Mouse (Mus musculus) heart, embryonic 16.5 days (tissue): ENCODE data around the gene Tmsb15a. TPM values are rescaled to one million over a fixed set of nuclear protein-coding genes. Genes with fewer than 3 reads are reported as not detected.

Experiments used
- ATAC-seq: fragments of 200-750 bp; cut with Nextera tagmentation; replicated peaks from 2 replicates; pipeline ENCODE4 v1.8.0; 2017; ENCODE audit warnings: moderate number of reproducible peaks; ENCODE audit not compliant: insufficient read depth, low FRiP score; ENCODE audit errors: extremely low read depth
- H3K27ac ChIP-seq: fragments of 300-500 bp; sonication (generic); 2 replicates; pipeline ENCODE4 v1.5.1; 2014; ENCODE audit warnings: mild to moderate bottlenecking, low read length, control low read depth, moderate library complexity
- H3K27me3 ChIP-seq: fragments of 300-500 bp; sonication (generic); 2 replicates; pipeline ENCODE4 v1.6.1; 2014; ENCODE audit warnings: low read length, mixed read lengths; ENCODE audit not compliant: control insufficient read depth, insufficient read depth
- H3K36me3 ChIP-seq: fragments of 300-500 bp; sonication (generic); 2 replicates; pipeline ENCODE4 v1.6.1; 2014; ENCODE audit not compliant: control insufficient read depth, insufficient read depth
- H3K4me1 ChIP-seq: fragments of 300-500 bp; sonication (generic); 2 replicates; pipeline ENCODE4 v1.6.1; 2014; ENCODE audit warnings: low read length, mixed read lengths; ENCODE audit not compliant: control insufficient read depth, insufficient read depth
- H3K4me2 ChIP-seq: fragments of 300-500 bp; sonication (generic); 2 replicates; pipeline ENCODE4 v1.6.1; 2014; ENCODE audit warnings: low read depth, mild to moderate bottlenecking, control low read depth, low read length
- H3K4me3 ChIP-seq: fragments of 300-500 bp; sonication (generic); 2 replicates; pipeline ENCODE4 v1.5.1; 2014; ENCODE audit warnings: mild to moderate bottlenecking, control low read depth, low read length
- H3K9ac ChIP-seq: fragments of 300-500 bp; sonication (generic); 2 replicates; pipeline ENCODE4 v1.6.1; 2014; ENCODE audit warnings: low read length, control low read depth
- H3K9me3 ChIP-seq: fragments of 300-500 bp; sonication (generic); replicated peaks from 2 replicates; pipeline ENCODE4 v1.6.1; 2016; ENCODE audit warnings: low read length; ENCODE audit not compliant: control insufficient read depth
- WGBS: fragments of 180-500 bp; shearing (Covaris S2); extraction: QIAGEN DNeasy Blood & Tissue Kit; methylation state at CpG from one replicate; pipeline ENCODE4 v1.1.7; 2014; 5-methylcytosine and 5-hydroxymethylcytosine counted together
- microRNA-seq: library from miRNA; unstranded; fragments of <30 nt; microRNA quantifications from one replicate; pipeline ENCODE4, GENCODE M21; 2017
- polyA plus RNA-seq: library from polyadenylated mRNA; unstranded; fragments of >200 nt; fragmentation: Nextera tagmentation; extraction: Ambion mirVana; gene quantifications from 2 replicates; pipeline ENCODE4 v1.2.1, GENCODE M21; 2015

Tmsb15a gene
- polyA plus RNA-seq, 1 experiment from 2014 or later, result 0.85 TPM

- no peaks in the 10 kb centered on the region for H3K9me3 ChIP-seq
- H3K36me3 ChIP-seq, result no peaks in the 10 kb centered on the region
- H3K27ac ChIP-seq, result peak overlapping the region; percentile 57
- H3K9ac ChIP-seq, result no peak overlapping the region
- H3K4me1 ChIP-seq, result no peaks in the 10 kb centered on the region
- WGBS, result 57% methylated on average over 2 of the region's 2 CpGs
- 0 out of 2 replicates have a peak overlapping the region, but pooled peaks have one; percentile 10 for H3K4me2 ChIP-seq
- ATAC-seq, result peak; percentile 65; the same call in 1 of the 2 replicates
- no peak overlapping the region for H3K4me3 ChIP-seq
- no peaks in the 10 kb centered on the region for H3K27me3 ChIP-seq
Measured at GRCm38 (mm10) chrX:135712845-135713244, 12.2 kb downstream of the Tmsb15a start.

GRCm38 (mm10) chrX:135704349-135704748 lies 20.7 kb downstream of the Tmsb15a start:
- H3K27me3 ChIP-seq, result no peaks in the 10 kb centered on the region
- no peaks in the 10 kb centered on the region for H3K4me1 ChIP-seq
- H3K36me3 ChIP-seq, result no peaks in the 10 kb centered on the region
- no peaks in the 10 kb centered on the region for H3K9me3 ChIP-seq
- H3K9ac ChIP-seq, result no peak overlapping the region
- H3K27ac ChIP-seq, result no peak overlapping the region
- H3K4me2 ChIP-seq, result no peak overlapping the region
- no peak for ATAC-seq
- H3K4me3 ChIP-seq, result no peak overlapping the region
- 33% methylated on average over 2 of the region's 2 CpGs for WGBS

DNA sequence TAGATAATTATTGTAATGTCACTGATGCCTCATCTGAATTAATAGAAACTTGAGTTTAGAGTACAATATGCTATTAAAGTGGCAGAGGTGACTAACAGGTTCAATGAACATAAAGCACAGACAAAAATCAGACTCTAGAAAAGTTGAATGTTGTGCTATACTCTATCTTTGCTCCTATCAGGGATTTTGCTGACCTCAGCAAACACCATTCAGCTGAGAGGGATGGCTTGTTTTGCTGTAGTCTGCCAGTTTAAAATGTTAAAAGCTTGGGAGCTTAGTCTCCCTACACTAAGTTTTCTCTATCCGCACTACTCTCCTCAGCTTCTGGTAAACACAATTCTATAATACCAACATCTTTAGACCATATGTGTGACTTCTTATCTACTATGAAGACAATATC lies 21.9 kb downstream of the Tmsb15a start:
- H3K9me3 ChIP-seq, result no peaks in the 10 kb centered on the region
- no peak overlapping the region for H3K27ac ChIP-seq
- no peak for ATAC-seq
- WGBS, result 85% methylated on average over 1 of the region's 1 CpGs
- no peak overlapping the region for H3K4me2 ChIP-seq
- H3K36me3 ChIP-seq, result no peaks in the 10 kb centered on the region
- H3K27me3 ChIP-seq, result no peaks in the 10 kb centered on the region
- H3K4me1 ChIP-seq, result no peaks in the 10 kb centered on the region
- H3K9ac ChIP-seq, result no peak overlapping the region
- H3K4me3 ChIP-seq, result no peak overlapping the region

DNA sequence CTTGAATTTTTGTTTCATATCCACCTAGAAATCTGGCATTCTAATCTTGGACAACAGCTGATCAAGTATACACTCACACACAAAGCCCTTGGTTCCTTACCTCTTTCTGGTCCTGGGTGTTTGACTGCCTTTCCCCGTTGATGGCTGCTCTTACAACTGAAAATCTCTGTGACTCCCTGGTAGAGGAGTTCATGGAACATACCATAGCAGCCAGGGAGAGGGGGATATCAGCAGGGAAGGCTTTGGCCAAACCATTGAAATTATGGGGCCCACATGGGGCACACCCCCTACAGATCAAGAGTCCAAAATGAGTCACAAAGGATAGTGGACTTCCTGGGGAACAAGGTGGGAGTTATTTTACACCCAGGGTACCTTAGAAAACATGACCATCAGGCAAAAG lies 31.4 kb downstream of the Tmsb15a start, which contains the start of gene Tcp11x2:
Gene Tcp11x2, minus strand, starts transcription at position 158 of the 400 bp plus-strand sequence.
- Histone ChIP-seq H3K4me3 (no peak within 1 kb of the TSS), H3K36me3 (no peaks in the 10 kb centered on the region), H3K4me1 (no peaks in the 10 kb centered on the region), H3K4me2 (no peak within 1 kb of the TSS), H3K9me3 (no peaks in the 10 kb centered on the region), H3K27me3 (no peaks in the 10 kb centered on the region), H3K9ac (no peak within 1 kb of the TSS), H3K27ac (no peak within 1 kb of the TSS)
- no peak for ATAC-seq
- 45% methylated on average over 1 of the region's 1 CpGs for whole genome bisulfite sequencing

- Histone ChIP-seq H3K4me1 (no peaks in the 10 kb centered on the region), H3K9me3 (no peaks in the 10 kb centered on the region), H3K4me2 (no peak overlapping the region), H3K27ac (no peak overlapping the region), H3K27me3 (no peaks in the 10 kb centered on the region), H3K36me3 (no peaks in the 10 kb centered on the region), H3K9ac (no peak overlapping the region), H3K4me3 (no peak overlapping the region)
- WGBS, result 53% methylated on average over 3 of the region's 3 CpGs
- no peak for ATAC-seq
Measured at GRCm38 (mm10) chrX:135687802-135688201, 37.3 kb downstream of the Tmsb15a start.

DNA sequence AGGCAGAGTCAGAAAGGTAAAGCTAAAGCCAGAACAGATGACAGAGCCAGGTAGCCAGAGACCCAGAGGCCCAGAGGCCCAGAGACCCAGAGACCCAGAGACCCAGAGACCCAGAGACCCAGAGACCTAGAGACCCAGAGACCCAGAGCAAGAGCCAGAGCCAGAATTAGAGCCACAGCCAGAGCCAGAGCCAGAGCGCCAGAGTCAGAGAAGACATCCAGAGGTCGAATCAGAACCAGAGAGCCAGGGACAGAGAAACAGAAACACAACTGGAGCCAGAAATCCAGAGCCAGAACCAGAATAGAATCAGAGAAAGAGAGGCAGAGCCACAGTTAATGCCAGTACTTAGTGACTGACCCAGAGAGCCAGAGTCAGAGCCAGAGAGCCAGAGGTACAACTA lies 43.2 kb downstream of the Tmsb15a start:
- H3K9me3 ChIP-seq, result no peaks in the 10 kb centered on the region
- H3K27ac ChIP-seq, result no peak overlapping the region
- no peak for ATAC-seq
- no peaks in the 10 kb centered on the region for H3K4me1 ChIP-seq
- H3K4me3 ChIP-seq, result no peak overlapping the region
- no peaks in the 10 kb centered on the region for H3K27me3 ChIP-seq
- no peaks in the 10 kb centered on the region for H3K36me3 ChIP-seq
- no peak overlapping the region for H3K9ac ChIP-seq
- H3K4me2 ChIP-seq, result no peak overlapping the region
- 67% methylated on average over 2 of the region's 2 CpGs for WGBS

Small RNA genes lying within 50 kb of the gene (microRNA-seq; reads per million reads assigned to microRNA genes)
- not detected for gene Mir7646

Other genes with a start within 250 kb of the Tmsb15a start
- gene AV320801, start 230.7 kb downstream of the Tmsb15a start, polyA plus RNA-seq, result not detected in 2 replicates
- gene Nxf7, start 126.5 kb downstream of the Tmsb15a start, polyA plus RNA-seq, result 0.11 TPM in 2 replicates
- gene Prame, start 97.6 kb downstream of the Tmsb15a start, polyA plus RNA-seq, result not detected in 2 replicates
- gene Tcp11x2, start 31.5 kb downstream of the Tmsb15a start, polyA plus RNA-seq, result 0.11 TPM in 1 of 2 replicates, not detected in the other
- gene Armcx5, start 17.5 kb upstream of the Tmsb15a start, polyA plus RNA-seq, result 8.0 and 9.3 TPM in 2 replicates
- gene Gprasp1, start 17.5 kb upstream of the Tmsb15a start, polyA plus RNA-seq, result 30.9 and 32.5 TPM in 2 replicates
- 63.7 and 71.2 TPM in 2 replicates for gene Bhlhb9, start 72.3 kb upstream of the Tmsb15a start, polyA plus RNA-seq
- gene Gprasp2, start 113.8 kb upstream of the Tmsb15a start, polyA plus RNA-seq, result 18.3 and 21.0 TPM in 2 replicates